Mouse (Mus musculus) megakaryocyte, embryonic 14.5 days (primary cell): ENCODE data around the gene Faap20.

Experiments
- FLI1 ChIP-seq: IDR thresholded peaks from 2 replicates; pipeline ENCODE4 v1.6.1; 2012; ENCODE audit warnings: low read length, inconsistent platforms, mixed read lengths
- GATA1 ChIP-seq: IDR thresholded peaks from 3 replicates; pipeline ENCODE4 v1.6.1; 2012; ENCODE audit warnings: mixed read lengths, low read length, inconsistent platforms, borderline replicate concordance

- TF ChIP-seq FLI1 (no peak), GATA1 (no peak)
These were observed 40.1 kb upstream of the Faap20 start for GRCm38 (mm10) chr4:155209494-155209893.
